In the genomic region with DNA sequence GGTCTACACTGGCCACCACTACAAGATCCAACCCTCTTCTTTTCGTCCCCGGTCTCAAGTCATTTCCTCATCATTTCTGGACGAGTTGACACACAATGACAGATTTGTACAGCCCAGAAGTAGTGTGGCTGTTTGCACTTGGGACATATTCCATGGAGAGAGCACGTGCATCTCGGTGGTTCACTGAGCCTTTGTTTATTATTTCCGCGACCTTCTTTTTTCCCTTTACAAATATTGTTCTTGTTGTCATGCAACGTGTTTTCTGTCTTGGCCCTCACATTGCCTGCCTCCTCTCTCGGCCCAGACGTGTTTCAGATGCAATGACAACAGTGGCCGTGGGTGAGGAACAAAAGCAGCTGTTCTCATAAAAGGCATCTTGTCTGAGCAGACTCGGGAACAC, we compare ENCODE assay signal across 21 mouse cellular contexts.
"Had no signal": no experiment of that assay in that cellular context is flagged by ENCODE, and none has a peak within 500 bp of the region (broad histone marks: within the 10 kb centered on the region; RNA-seq: fewer than 3 reads in every experiment).

No protein-coding gene starts in this region.

- H3K4me2 ChIP-seq: intestine, embryonic 15.5 days; limb, embryonic 13.5 days; liver, embryonic 12.5 days; liver, embryonic 15.5 days; midbrain, embryonic 11.5 days; midbrain, embryonic 15.5 days; neural tube, embryonic 12.5 days; neural tube, embryonic 15.5 days; stomach, embryonic 15.5 days had no signal

- ATAC-seq: intestine, embryonic 15.5 days; liver, embryonic 12.5 days; midbrain, embryonic 15.5 days had no signal

- H3K9me3 ChIP-seq: intestine, embryonic 15.5 days; limb, embryonic 10.5 days; limb, embryonic 13.5 days; liver, embryonic 12.5 days; liver, embryonic 15.5 days; midbrain, embryonic 15.5 days; neural tube, embryonic 12.5 days; neural tube, embryonic 15.5 days; stomach, embryonic 15.5 days had no signal

- H3K27me3 ChIP-seq: intestine, embryonic 15.5 days; limb, embryonic 13.5 days; liver, embryonic 12.5 days; liver, embryonic 15.5 days; midbrain, embryonic 15.5 days; neural tube, embryonic 15.5 days; stomach, embryonic 15.5 days had no signal

- H3K4me1 ChIP-seq: intestine, embryonic 15.5 days; limb, embryonic 10.5 days; limb, embryonic 13.5 days; liver, embryonic 12.5 days; liver, embryonic 15.5 days; midbrain, embryonic 15.5 days; neural tube, embryonic 12.5 days; neural tube, embryonic 15.5 days; stomach, embryonic 15.5 days had no signal

- DNase-seq: kidney, adult 18-20 months; kidney, adult 9 months; kidney, postnatal 25 days; layer of hippocampus, adult 9-11 months; liver; retina, postnatal 1 day; right cerebral cortex, postnatal 25 days; spleen, adult 18-20 months; thymus, postnatal 25 days had no signal

- H3K27ac ChIP-seq: intestine, embryonic 15.5 days; kidney, postnatal 0 days; layer of hippocampus, adult 2 months; limb, embryonic 10.5 days; limb, embryonic 13.5 days; liver, embryonic 12.5 days; liver, embryonic 15.5 days; midbrain, embryonic 15.5 days; neural tube, embryonic 12.5 days; neural tube, embryonic 15.5 days; stomach, embryonic 15.5 days had no signal

- H3K4me3 ChIP-seq: intestine, embryonic 15.5 days; layer of hippocampus, adult 2 months; limb, embryonic 10.5 days; limb, embryonic 13.5 days; liver, embryonic 12.5 days; liver, embryonic 15.5 days; midbrain, embryonic 15.5 days; neural tube, embryonic 12.5 days; neural tube, embryonic 15.5 days; stomach, embryonic 15.5 days had no signal

- H3K36me3 ChIP-seq: intestine, embryonic 15.5 days; limb, embryonic 10.5 days; limb, embryonic 13.5 days; liver, embryonic 12.5 days; liver, embryonic 15.5 days; midbrain, embryonic 15.5 days; neural tube, embryonic 12.5 days; neural tube, embryonic 15.5 days; stomach, embryonic 15.5 days had no signal

- H3K9ac ChIP-seq: intestine, embryonic 15.5 days; limb, embryonic 13.5 days; liver, embryonic 12.5 days; liver, embryonic 15.5 days; midbrain, embryonic 15.5 days; neural tube, embryonic 12.5 days; neural tube, embryonic 15.5 days; stomach, embryonic 15.5 days had no signal
